Mouse (Mus musculus) spleen, postnatal 14 days (tissue): ENCODE results near the gene C1qtnf5.

Experiments
- DNase-seq, 2 experiments: peaks; one replicate each; pipeline ENCODE4 v3.0.0; 2021 to 2022; ENCODE audit warnings: low spot score in 2 of 2

Gene C1qtnf5

GRCm38 (mm10) chr9:44078955-44079756 is 27.9 kb upstream of the C1qtnf5 start:
- DNase-seq, result no peak

- no peak for DNase-seq
Measured at GRCm38 (mm10) chr9:44079997-44080780, 26.9 kb upstream of the C1qtnf5 start.

GRCm38 (mm10) chr9:44080953-44081352 is 26.1 kb upstream of the C1qtnf5 start:
- no peak for DNase-seq

DNA sequence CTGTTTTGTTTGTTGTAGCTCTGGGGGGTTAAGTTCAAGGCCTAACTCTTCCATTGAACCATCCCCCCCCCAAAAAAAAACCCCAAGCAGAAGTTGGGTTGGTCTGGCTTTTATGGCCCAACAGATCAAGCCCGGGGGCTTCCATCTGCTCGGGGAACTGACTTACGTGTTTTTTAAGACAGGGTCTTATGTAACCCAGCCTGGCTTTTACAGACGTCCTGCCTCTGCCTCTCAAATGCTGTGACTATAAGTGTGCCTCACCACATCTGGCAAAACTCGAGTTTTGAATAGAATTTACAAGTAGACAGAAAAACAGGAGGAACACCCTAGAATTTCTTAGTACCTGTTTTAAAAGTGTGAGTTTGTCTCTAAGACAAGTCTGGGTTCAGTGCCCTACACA is 25.5 kb upstream of the C1qtnf5 start:
- DNase-seq, result no peak

GRCm38 (mm10) chr9:44082266-44082665 is 24.8 kb upstream of the C1qtnf5 start:
- DNase-seq, result no peak

DNA sequence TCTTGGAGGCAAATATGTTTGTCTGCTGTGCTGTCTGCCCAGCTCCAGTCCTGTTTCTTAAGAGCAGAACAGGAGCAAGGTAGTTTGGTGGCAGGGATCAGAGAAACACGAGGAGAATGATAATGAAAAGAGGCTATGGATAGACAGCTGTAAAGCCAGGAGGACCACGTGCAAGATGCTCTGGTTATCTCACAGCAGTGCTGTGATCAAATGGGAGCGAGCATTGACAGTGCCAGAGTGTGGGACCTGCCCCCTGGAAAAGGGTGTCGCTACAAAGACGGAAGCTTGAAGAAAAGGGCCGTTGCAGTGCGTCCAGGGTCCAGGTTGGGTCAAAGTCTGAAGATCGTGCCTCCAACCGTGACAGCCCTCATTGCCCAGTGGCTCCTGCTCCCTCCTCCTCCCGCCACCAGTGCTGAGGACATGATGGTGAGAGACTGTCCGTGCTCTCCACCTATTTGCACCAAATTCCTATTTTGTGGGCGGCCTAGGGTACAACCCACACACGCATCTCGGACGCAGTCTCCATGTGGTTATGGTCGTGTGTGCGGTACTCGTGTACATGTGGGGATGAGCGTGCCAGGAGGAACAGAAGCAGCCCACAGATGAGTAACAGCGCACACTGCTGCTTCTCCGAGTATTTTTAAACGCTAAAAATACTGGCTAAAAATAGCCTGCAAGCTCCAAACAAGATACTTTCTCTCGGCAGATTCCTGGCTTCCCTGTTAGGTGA is 23.5 kb upstream of the C1qtnf5 start:
- no peak for DNase-seq

DNA sequence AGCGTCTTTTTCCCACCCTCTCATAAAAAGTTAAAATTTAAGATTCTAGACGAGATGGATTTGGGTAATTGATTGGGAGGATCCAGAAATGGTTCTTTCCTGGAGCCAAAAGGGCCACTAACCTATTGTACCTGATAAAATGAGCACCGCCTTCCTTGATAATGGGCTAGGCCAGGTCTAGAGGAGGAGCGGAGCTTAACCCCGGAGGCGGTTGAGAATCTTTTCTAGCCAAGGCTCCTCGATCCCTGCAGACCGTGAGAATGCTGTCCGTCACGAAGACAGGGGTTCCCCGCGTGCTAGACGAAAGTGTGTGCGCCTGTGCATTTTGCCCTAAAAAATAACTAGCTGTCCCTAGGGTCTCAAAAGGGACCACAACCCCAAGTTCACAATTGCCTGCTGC is 22.8 kb upstream of the C1qtnf5 start:
- DNase-seq, result no peak

GRCm38 (mm10) chr9:44084659-44085229 is 22.3 kb upstream of the C1qtnf5 start:
- DNase-seq, result peak; percentile 75 to 76

GRCm38 (mm10) chr9:44085276-44085675 is 21.8 kb upstream of the C1qtnf5 start:
- DNase-seq, result no peak

GRCm38 (mm10) chr9:44085741-44086665 is 21.0 kb upstream of the C1qtnf5 start:
- no peak for DNase-seq

GRCm38 (mm10) chr9:44086960-44087359 is 20.1 kb upstream of the C1qtnf5 start:
- no peak for DNase-seq

DNA sequence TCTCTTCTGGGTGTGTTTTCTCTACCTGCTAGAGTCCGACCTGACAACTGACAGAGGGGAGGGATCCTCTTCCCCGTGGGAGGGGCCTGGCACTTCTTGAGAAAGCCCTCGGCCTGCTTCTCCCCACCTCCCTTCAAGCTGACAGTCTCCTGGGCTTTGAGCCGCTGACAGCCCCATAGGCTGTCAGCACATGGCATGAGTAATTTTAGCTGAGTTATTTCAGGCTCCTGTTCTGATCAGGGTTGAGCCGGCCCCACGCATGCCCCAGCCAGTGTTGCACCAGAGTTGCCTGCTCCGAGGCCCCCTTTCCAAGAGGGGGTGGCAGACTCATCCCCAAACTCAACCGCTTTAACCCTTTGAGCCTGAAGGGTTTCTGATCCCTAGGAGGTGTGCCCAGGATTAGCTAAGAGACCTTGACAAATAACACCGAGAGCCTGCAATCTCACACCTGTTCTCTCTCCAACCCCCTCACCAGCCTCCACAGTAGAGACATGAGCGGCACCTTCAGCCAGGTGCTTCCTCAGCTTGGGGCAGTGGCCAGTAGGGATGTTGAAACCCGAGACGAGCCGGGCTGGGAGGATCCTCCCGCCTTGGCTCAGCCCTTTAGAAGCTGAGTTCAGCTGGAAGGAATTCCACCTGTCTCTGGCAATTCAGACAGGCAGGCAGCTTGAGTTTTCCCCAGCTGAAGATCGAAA is 19.1 kb upstream of the C1qtnf5 start:
- no peak for DNase-seq

- no peak for DNase-seq
Measured at GRCm38 (mm10) chr9:44088877-44089608, 18.0 kb upstream of the C1qtnf5 start.

GRCm38 (mm10) chr9:44093612-44094503 is 13.2 kb upstream of the C1qtnf5 start:
- DNase-seq, result peak; percentile 48 to 72

DNA sequence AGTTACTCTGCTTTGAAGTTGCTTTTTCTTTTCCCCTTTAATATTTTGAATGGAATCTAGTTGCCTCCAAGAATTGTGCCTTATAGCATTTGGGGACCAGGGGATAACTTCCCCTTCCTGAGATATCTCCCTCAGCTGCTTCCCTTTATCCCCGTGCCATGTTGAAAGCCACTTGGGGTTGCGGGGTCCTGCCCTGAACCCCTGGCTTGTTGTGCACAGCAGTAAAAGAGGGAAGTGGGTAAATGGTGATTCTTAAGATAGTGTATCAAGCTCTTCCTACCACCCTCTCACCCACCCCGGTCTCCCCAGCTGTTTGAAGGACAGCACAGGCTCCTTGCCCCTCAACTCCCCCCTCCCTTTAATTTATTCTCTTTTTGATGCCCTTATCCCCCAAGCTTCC is 12.3 kb upstream of the C1qtnf5 start:
- no peak for DNase-seq

DNA sequence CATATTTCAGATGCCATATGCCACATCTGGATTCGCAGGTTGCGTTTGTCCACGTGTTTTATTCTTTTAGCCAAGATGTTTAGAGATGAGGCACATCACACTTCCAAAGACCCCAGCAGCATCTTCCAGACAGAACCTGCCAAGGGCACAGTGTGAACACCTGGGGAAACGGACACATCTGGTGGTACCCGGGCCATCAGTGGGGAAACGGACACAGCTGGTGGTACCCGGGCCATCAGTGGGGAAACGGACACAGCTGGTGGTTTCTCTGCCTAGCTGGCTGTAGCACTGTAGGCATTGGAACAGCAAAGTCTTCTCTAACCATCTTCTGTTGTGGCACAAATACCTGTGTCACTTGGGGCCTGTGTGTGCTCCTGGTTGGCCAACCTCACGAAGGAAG is 11.3 kb upstream of the C1qtnf5 start:
- DNase-seq, result no peak

DNA sequence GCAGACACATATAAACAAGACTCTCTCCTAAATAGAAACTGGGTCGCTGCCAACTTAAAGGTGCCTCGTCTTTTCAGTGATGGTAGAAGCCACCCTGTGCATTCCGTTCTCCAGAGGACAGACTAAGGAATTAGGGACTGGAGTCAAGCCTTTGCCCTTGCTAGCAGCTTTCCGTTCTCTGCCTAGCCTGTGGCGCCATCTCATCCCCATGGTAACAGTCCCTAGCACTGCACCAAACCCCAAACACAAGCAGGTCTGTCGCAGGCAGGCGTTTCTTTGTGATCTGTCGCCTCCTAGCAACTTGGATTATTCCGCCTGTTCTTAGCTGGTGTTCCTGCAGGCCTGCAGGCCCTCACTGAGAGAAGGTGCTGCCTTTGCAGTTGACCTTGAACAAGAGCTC is 10.5 kb upstream of the C1qtnf5 start:
- DNase-seq, result no peak

GRCm38 (mm10) chr9:44101490-44101889 is 5.6 kb upstream of the C1qtnf5 start, which contains the start of gene Mfrp:
TSS of gene Mfrp (plus strand) at chr9:44101729.
- DNase-seq, result no peak

DNA sequence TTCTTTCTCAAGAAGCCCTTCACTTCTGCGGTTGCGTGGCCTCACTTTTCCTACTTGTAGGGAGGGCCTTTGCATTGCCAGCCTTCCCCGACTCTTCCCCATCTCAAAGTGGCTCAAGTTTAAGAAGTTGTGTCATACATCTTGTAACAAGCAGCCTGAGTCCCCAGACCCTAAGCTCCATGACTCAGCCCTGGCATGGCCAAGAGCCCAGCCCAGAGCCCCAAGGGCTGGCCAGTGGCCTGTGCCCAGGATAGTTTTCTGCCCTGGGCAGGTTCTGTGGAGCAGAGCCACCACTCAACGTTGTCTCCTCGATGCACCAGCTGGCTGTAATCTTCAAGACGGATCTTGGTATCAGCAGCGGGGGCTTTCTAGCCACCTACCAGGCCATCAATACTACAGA is 2.2 kb upstream of the C1qtnf5 start:
- no peak for DNase-seq
